Mouse (Mus musculus) CH12.LX (cell line): ENCODE data around the gene Ginm1. TPM values are rescaled to one million over a fixed set of nuclear protein-coding genes. Genes with fewer than 3 reads are reported as not detected.

Experiments
- DNase-seq: peaks from one replicate; pipeline ENCODE4 v3.0.0-alpha.2; 2013; ENCODE audit errors: extremely low read depth
- H3K27ac ChIP-seq: 2 replicates; pipeline ENCODE4 v1.5.1; 2012; ENCODE audit warnings: low read depth, mild to moderate bottlenecking, control low read depth, moderate library complexity; ENCODE audit not compliant: insufficient read depth
- H3K27me3 ChIP-seq: replicated peaks from 2 replicates; pipeline ENCODE3; 2012; ENCODE audit warnings: inconsistent platforms
- H3K36me3 ChIP-seq, 2 experiments: replicated peaks in 1 of 2; 2 replicates each; pipeline versions ENCODE3 to v1.6.1; 2012; ENCODE audit warnings: inconsistent platforms in 1 of 2, low read length in 1 of 2, mild to moderate bottlenecking in 1 of 2, mixed read lengths in 1 of 2, moderate library complexity in 1 of 2; ENCODE audit not compliant: control insufficient read depth in 1 of 2, insufficient read depth in 1 of 2
- H3K4me1 ChIP-seq, 2 experiments: 2 replicates each; pipeline ENCODE4 v1.6.1; 2012; ENCODE audit warnings: inconsistent platforms in 1 of 2, moderate library complexity in 1 of 2; ENCODE audit not compliant: insufficient read depth in 2 of 2, control insufficient read depth in 1 of 2
- H3K4me2 ChIP-seq: 2 replicates; pipeline ENCODE4 v1.6.1; 2012; ENCODE audit warnings: low read depth, mild to moderate bottlenecking, control low read depth; ENCODE audit not compliant: poor library complexity, insufficient read depth, severe bottlenecking
- H3K4me3 ChIP-seq, 3 experiments: fragments of 150-350 bp in 1 of 3; sonication (generic) in 1 of 3; replicated peaks in 1 of 3; 2 replicates each; pipeline versions ENCODE3 to v1.5.1; 2011 to 2012; ENCODE audit warnings: low read depth in 2 of 3, low read length in 2 of 3, mild to moderate bottlenecking in 2 of 3, moderate library complexity in 2 of 3, control low read depth in 1 of 3, improper control_type of control experiment in 1 of 3, inconsistent platforms in 1 of 3, mixed read lengths in 1 of 3; ENCODE audit not compliant: poor library complexity in 1 of 3
- H3K79me2 ChIP-seq: replicated peaks from 2 replicates; pipeline ENCODE4 v1.6.1; 2012; ENCODE audit warnings: mild to moderate bottlenecking, moderate library complexity; ENCODE audit not compliant: control insufficient read depth, poor library complexity, insufficient read depth, severe bottlenecking; ENCODE audit errors: extremely low read depth
- H3K9ac ChIP-seq: 2 replicates; pipeline ENCODE4 v1.6.1; 2012; ENCODE audit warnings: low read depth, mild to moderate bottlenecking, control low read depth, moderate library complexity; ENCODE audit not compliant: insufficient read depth
- H3K9me3 ChIP-seq: replicated peaks from 2 replicates; pipeline ENCODE3; 2012; ENCODE audit warnings: low read length, inconsistent platforms, mixed read lengths
- BHLHE40 ChIP-seq: IDR thresholded peaks from 2 replicates; pipeline ENCODE4 v1.6.1; 2011; ENCODE audit warnings: mild to moderate bottlenecking, low read depth, low read length, improper control_type of control experiment
- CHD2 ChIP-seq: IDR thresholded peaks from 2 replicates; pipeline ENCODE4 v1.6.1; 2011; ENCODE audit warnings: low read length, improper control_type of control experiment
- CTCF ChIP-seq, 2 experiments: IDR thresholded peaks in 1 of 2; conservative IDR thresholded peaks in 1 of 2; 2 replicates each; pipeline ENCODE4 v1.5.1; 2011 to 2012; ENCODE audit warnings: low read depth in 2 of 2, low read length in 2 of 2, improper control_type of control experiment in 1 of 2, inconsistent platforms in 1 of 2, mild to moderate bottlenecking in 1 of 2, moderate library complexity in 1 of 2
- E2F4 ChIP-seq: IDR thresholded peaks from 2 replicates; pipeline ENCODE4 v1.6.1; 2011; ENCODE audit warnings: low read depth, low read length, improper control_type of control experiment; ENCODE audit not compliant: insufficient replicate concordance
- EP300 ChIP-seq: IDR thresholded peaks from 2 replicates; pipeline ENCODE4 v1.6.1; 2011; ENCODE audit warnings: low read length, improper control_type of control experiment
- GABPA ChIP-seq: IDR thresholded peaks from 2 replicates; pipeline ENCODE4 v1.6.1; 2012; ENCODE audit warnings: low read depth, low read length, improper control_type of control experiment, inconsistent platforms; ENCODE audit not compliant: insufficient replicate concordance
- JUN ChIP-seq: IDR thresholded peaks from 2 replicates; pipeline ENCODE4 v1.6.1; 2011; ENCODE audit warnings: low read depth, mild to moderate bottlenecking, low read length, improper control_type of control experiment, moderate library complexity; ENCODE audit not compliant: insufficient read depth
- MAFK ChIP-seq: IDR thresholded peaks from 2 replicates; pipeline ENCODE4 v1.6.1; 2011; ENCODE audit warnings: low read length, improper control_type of control experiment; ENCODE audit not compliant: insufficient replicate concordance
- MAX ChIP-seq: IDR thresholded peaks from 2 replicates; pipeline ENCODE4 v1.6.1; 2011; ENCODE audit warnings: low read length, improper control_type of control experiment
- MAZ ChIP-seq: IDR thresholded peaks from 2 replicates; pipeline ENCODE4 v1.6.1; 2012; ENCODE audit warnings: low read depth, mild to moderate bottlenecking, inconsistent platforms, low read length, improper control_type of control experiment, moderate library complexity
- NELFE ChIP-seq: IDR thresholded peaks from 2 replicates; pipeline ENCODE4 v1.6.1; 2011; ENCODE audit warnings: low read depth, low read length, improper control_type of control experiment
- NRF1 ChIP-seq: IDR thresholded peaks from 2 replicates; pipeline ENCODE4 v1.6.1; 2014; ENCODE audit warnings: low read depth, mild to moderate bottlenecking, inconsistent platforms, low read length, improper control_type of control experiment, moderate library complexity
- POLR2A ChIP-seq: IDR thresholded peaks from 2 replicates; pipeline ENCODE4 v1.6.1; 2011; ENCODE audit warnings: low read depth, mild to moderate bottlenecking, improper control_type of control experiment, low read length
- POLR2AphosphoS2 ChIP-seq: IDR thresholded peaks from 2 replicates; pipeline ENCODE4 v1.6.1; 2011; ENCODE audit warnings: low read depth, low read length, improper control_type of control experiment
- RAD21 ChIP-seq: IDR thresholded peaks from 2 replicates; pipeline ENCODE4 v1.6.1; 2011; ENCODE audit warnings: low read depth, mild to moderate bottlenecking, low read length, improper control_type of control experiment, moderate library complexity
- RCOR1 ChIP-seq: conservative IDR thresholded peaks from 2 replicates; pipeline ENCODE4 v1.6.1; 2012; ENCODE audit warnings: low read depth, mild to moderate bottlenecking, inconsistent platforms, low read length, improper control_type of control experiment
- SIN3A ChIP-seq: IDR thresholded peaks from 2 replicates; pipeline ENCODE4 v1.6.1; 2012; ENCODE audit warnings: low read length, improper control_type of control experiment, inconsistent platforms
- TBP ChIP-seq: conservative IDR thresholded peaks from 2 replicates; pipeline ENCODE4 v1.6.1; 2011; ENCODE audit warnings: low read depth, low read length, improper control_type of control experiment
- TCF12 ChIP-seq: IDR thresholded peaks from 2 replicates; pipeline ENCODE4 v1.6.1; 2014; ENCODE audit warnings: low read depth, mild to moderate bottlenecking, inconsistent platforms, low read length, improper control_type of control experiment
- UBTF ChIP-seq: IDR thresholded peaks from 2 replicates; pipeline ENCODE4 v1.6.1; 2012; ENCODE audit warnings: low read depth, mild to moderate bottlenecking, inconsistent platforms, low read length, improper control_type of control experiment, moderate library complexity
- USF1 ChIP-seq: IDR thresholded peaks from 2 replicates; pipeline ENCODE4 v1.6.1; 2014; ENCODE audit warnings: low read depth, mild to moderate bottlenecking, inconsistent platforms, low read length, improper control_type of control experiment
- USF2 ChIP-seq: conservative IDR thresholded peaks from 2 replicates; pipeline ENCODE4 v1.6.1; 2011; ENCODE audit warnings: low read depth, low read length, improper control_type of control experiment
- ZKSCAN1 ChIP-seq: IDR thresholded peaks from 2 replicates; pipeline ENCODE4 v1.6.1; 2012; ENCODE audit warnings: low read depth, inconsistent platforms, low read length, improper control_type of control experiment, borderline replicate concordance
- ZMIZ1 ChIP-seq: IDR thresholded peaks from 2 replicates; pipeline ENCODE4 v1.6.1; 2012; ENCODE audit warnings: low read depth, mild to moderate bottlenecking, inconsistent platforms, low read length, improper control_type of control experiment
- ZNF384 ChIP-seq: IDR thresholded peaks from 2 replicates; pipeline ENCODE4 v1.6.1; 2012; ENCODE audit warnings: low read depth, low read length, improper control_type of control experiment, inconsistent platforms
- dilution Hi-C: fragments of 300-500 bp; cut with MboI; formaldehyde crosslinking; loops from 2 replicates; pipeline ENCODE4 v1.14.3; 2020; ENCODE audit warnings: low sequenced_read_pairs; ENCODE audit not compliant: extremely low pct_unique_long_range_greater_than_20kb, extremely low pct_ligation_motif_present
- in situ Hi-C: fragments of 300-500 bp; cut with MboI; formaldehyde crosslinking; loops from 3 replicates; pipeline ENCODE4 v1.14.3; 2019; ENCODE audit warnings: low sequenced_read_pairs, low pct_ligation_motif_present, low pct_unique_long_range_greater_than_20kb, mixed read lengths
- polyA plus RNA-seq: library from polyadenylated mRNA; unstranded; fragments of >175 nt; gene quantifications from 2 replicates; pipeline ENCODE4 v1.2.1, GENCODE M21; 2012; ENCODE audit warnings: low read depth; ENCODE audit not compliant: insufficient read length
- total RNA-seq, 2 experiments: library from RNA; depleted of rRNA; stranded (reverse); fragments of 300-350 nt in 1 of 2; fragments of >200 nt in 1 of 2; gene quantifications; 2 replicates each; pipeline ENCODE4 v1.2.3; 2012 to 2014

Gene Ginm1
- total and polyA plus RNA-seq, 3 experiments: 11.7 to 38.2 (median 22.5) TPM

- peaks cover 34% of the 10 kb centered on the region for H3K79me2 ChIP-seq
- H3K9ac ChIP-seq: no peak overlapping the region
- H3K4me2 ChIP-seq: no peak overlapping the region
- H3K9me3 ChIP-seq: no peaks in the 10 kb centered on the region
- in situ Hi-C loops (no loop called here), dilution Hi-C loops (no loop called here)
- no peak for DNase-seq
- TF ChIP-seq USF1 (no peak), TBP (no peak), ZMIZ1 (no peak), RCOR1 (no peak), MAFK (no peak), ZNF384 (no peak), GABPA (no peak), ZKSCAN1 (no peak), RAD21 (no peak), CHD2 (no peak), NELFE (no peak), SIN3A (no peak), POLR2AphosphoS2 (no peak), NRF1 (no peak), JUN (no peak), E2F4 (no peak), TCF12 (no peak), BHLHE40 (no peak), POLR2A (no peak)
- peaks cover 6 to 49% of the 10 kb centered on the region in 2 experiments for H3K36me3 ChIP-seq
- no peak overlapping the region for H3K27ac ChIP-seq
- H3K4me1 ChIP-seq: 0 out of 4 replicates have a peak, but pooled peaks cover 0 to 2% of the 10 kb centered on the region in 2 experiments
- H3K4me3 ChIP-seq: no peak overlapping the region
- no peaks in the 10 kb centered on the region for H3K27me3 ChIP-seq
Observed at GRCm38 (mm10) chr10:7737914-7738313, 54.7 kb downstream of the Ginm1 start.

- no peak overlapping the region for H3K27ac ChIP-seq
- in situ Hi-C loops (no loop called here), dilution Hi-C loops (no loop called here)
- TF ChIP-seq NELFE (no peak), USF2 (no peak), EP300 (no peak), MAZ (no peak), MAX (no peak), CTCF (conservative IDR thresholded peaks at IDR 0.05 in 1 of 2, IDR thresholded peaks at IDR 0.05 in 1 of 2; ENCODE audit: low read depth in 2 of 2, low read length in 2 of 2) (no peak), UBTF (no peak)
- H3K4me1 ChIP-seq: 0 out of 4 replicates have a peak, but pooled peaks cover 0 to 2% of the 10 kb centered on the region in 2 experiments
- no peak overlapping the region for H3K9ac ChIP-seq
- peaks cover 4 to 42% of the 10 kb centered on the region in 2 experiments for H3K36me3 ChIP-seq
- no peaks in the 10 kb centered on the region for H3K27me3 ChIP-seq
- no peak overlapping the region for H3K4me2 ChIP-seq
- H3K9me3 ChIP-seq: no peaks in the 10 kb centered on the region
- H3K4me3 ChIP-seq: no peak overlapping the region
- no peak for DNase-seq
- H3K79me2 ChIP-seq: peaks cover 34% of the 10 kb centered on the region
Observed at GRCm38 (mm10) chr10:7737122-7737521, 55.5 kb downstream of the Ginm1 start.
